Mouse (Mus musculus) splenic B cell, adult 2 months (primary cell): ENCODE data around the gene Lipe.

Source experiments
- DNase-seq: peaks from one replicate; pipeline ENCODE4 v3.0.0-alpha.2; 2011; ENCODE audit warnings: low read depth, low spot score
- H3K27me3 ChIP-seq: 2 replicates; pipeline ENCODE4 v1.6.1; 2012; ENCODE audit warnings: mild to moderate bottlenecking, low read length, moderate library complexity, mixed read lengths; ENCODE audit not compliant: control insufficient read depth, poor library complexity, insufficient read depth, severe bottlenecking
- H3K36me3 ChIP-seq: 2 replicates; pipeline ENCODE4 v1.6.1; 2012; ENCODE audit warnings: mild to moderate bottlenecking, low read length, moderate library complexity, mixed read lengths; ENCODE audit not compliant: control insufficient read depth, poor library complexity, insufficient read depth, severe bottlenecking

Lipe gene

DNA sequence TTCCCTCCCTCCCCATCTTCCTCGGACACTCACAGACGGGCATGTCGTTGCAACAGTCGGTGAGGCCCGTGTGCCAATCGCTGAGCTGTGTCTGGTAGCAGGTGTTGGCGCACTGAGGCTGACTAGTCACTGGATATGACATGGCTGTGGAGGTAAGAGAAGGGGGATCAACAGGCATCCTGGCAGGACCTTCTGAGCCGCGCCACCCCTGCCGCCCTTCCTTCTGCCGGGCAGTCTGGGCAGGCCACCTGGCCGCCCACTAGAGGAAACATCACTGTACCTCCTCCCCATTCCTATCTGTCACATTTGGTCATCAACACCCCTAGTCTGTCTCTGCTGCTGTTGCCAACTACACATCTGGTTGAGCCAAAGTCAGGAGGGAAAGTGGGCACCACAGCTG lies 30.2 kb downstream of the Lipe start:
- no peaks in the 10 kb centered on the region for H3K27me3 ChIP-seq
- no peak for DNase-seq
- H3K36me3 ChIP-seq, result no peaks in the 10 kb centered on the region

- Histone ChIP-seq H3K36me3 (no peaks in the 10 kb centered on the region), H3K27me3 (no peaks in the 10 kb centered on the region)
- DNase-seq, result peak; percentile 24
Observed at GRCm38 (mm10) chr7:25367632-25368293, 30.7 kb downstream of the Lipe start.

DNA sequence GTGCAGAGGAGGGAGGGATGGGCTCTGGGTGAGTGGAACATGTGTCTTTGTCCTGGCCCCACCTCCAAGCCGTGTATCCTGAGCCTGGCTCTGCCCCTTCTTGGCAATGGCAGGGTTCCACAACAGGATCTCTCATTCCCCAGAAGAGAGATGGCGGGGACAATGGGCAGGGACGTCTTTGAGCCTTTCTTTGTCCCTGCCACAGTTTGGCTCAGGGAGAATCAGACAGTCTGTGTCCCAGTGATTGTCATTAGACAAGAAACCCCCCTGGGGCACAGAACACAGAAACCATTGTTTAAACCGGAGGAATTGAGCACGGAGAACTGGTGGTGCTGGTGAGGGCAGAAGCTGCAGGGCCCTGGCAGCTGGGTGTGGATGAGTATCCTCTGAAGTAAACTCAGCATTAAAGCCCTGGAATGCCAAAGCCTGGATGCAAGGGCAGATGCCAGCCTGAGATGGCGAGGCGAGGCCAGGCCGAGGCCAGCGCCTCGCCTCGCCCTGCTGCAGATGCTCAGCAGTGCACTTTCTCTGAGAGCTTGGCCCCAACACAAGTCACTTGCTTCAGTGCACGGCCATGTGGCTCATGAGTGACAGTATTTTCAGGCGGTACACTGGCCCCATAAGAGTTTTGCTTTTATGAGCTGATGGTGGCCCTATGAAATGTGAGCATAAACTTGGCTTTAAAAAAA lies 32.4 kb downstream of the Lipe start:
- Histone ChIP-seq H3K36me3 (no peaks in the 10 kb centered on the region), H3K27me3 (no peaks in the 10 kb centered on the region)
- DNase-seq, result no peak

DNA sequence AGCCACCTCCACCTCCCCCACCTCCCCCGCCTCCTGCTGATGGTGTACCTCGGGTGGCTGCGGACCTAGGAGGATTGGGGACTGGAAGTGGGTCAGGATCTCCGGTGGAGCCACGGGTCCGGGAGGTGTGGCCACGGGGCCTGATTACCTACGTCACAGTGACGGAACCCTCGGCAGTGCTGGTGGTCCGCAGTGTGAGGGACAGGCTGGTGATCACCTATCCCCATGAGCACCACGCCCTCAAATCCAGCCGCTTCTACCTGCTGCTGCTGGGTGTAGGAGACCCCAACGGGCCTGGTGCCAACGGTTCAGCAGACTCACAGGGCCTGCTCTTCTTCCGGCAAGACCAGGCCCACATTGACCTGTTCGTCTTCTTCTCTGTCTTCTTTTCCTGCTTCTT lies 34.9 kb downstream of the Lipe start:
- Histone ChIP-seq H3K27me3 (no peaks in the 10 kb centered on the region), H3K36me3 (no peaks in the 10 kb centered on the region)
- no peak for DNase-seq

- Histone ChIP-seq H3K27me3 (no peaks in the 10 kb centered on the region), H3K36me3 (no peaks in the 10 kb centered on the region)
- DNase-seq, result no peak
Observed at GRCm38 (mm10) chr7:25363151-25363550, 35.4 kb downstream of the Lipe start.

- no peaks in the 10 kb centered on the region for H3K27me3 ChIP-seq
- no peaks in the 10 kb centered on the region for H3K36me3 ChIP-seq
- no peak for DNase-seq
Observed at GRCm38 (mm10) chr7:25358721-25359206, 39.7 kb downstream of the Lipe start.

DNA sequence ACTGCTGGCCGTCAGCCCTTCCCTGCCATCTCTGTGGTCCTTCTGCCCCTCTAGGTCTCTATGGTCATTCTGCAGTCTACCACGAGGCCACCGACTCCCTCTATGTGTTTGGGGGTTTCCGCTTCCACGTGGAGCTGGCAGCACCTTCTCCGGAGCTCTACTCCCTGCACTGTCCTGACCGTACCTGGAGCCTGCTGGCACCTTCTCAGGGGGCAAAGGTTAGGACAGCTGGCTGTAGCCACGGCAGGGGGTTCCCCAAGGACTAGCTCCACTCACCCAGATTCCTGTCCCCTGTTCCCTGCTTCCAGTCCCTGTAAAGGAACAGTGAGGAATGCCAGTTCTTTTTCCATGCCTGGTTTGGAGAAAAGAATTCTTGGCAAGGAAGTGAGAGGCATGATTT lies 49.6 kb downstream of the Lipe start:
- no peaks in the 10 kb centered on the region for H3K27me3 ChIP-seq
- no peaks in the 10 kb centered on the region for H3K36me3 ChIP-seq
- DNase-seq, result no peak

- H3K36me3 ChIP-seq, result no peaks in the 10 kb centered on the region
- no peaks in the 10 kb centered on the region for H3K27me3 ChIP-seq
- no peak for DNase-seq
Observed at GRCm38 (mm10) chr7:25341000-25341784, 57.3 kb downstream of the Lipe start.

DNA sequence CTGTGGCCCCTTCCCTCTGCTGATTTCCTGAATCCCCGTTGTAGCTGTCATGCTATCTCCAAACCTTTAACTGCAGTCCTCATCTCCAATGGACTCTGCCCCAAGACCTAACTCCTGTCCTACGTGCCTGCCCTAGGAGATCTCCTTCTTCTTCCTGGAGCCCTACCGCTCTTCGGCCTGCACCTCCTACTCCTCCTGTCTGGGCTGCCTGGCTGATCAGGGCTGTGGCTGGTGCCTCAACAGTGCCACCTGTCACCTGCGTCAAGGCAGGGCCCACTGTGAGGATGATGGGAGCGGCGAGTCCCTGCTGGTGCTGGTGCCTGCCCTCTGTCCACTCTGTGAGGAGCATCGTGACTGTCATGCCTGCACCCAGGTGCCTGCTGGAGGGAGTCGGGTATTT lies 59.2 kb downstream of the Lipe start:
- no peaks in the 10 kb centered on the region for H3K36me3 ChIP-seq
- H3K27me3 ChIP-seq, result no peaks in the 10 kb centered on the region
- DNase-seq, result no peak

DNA sequence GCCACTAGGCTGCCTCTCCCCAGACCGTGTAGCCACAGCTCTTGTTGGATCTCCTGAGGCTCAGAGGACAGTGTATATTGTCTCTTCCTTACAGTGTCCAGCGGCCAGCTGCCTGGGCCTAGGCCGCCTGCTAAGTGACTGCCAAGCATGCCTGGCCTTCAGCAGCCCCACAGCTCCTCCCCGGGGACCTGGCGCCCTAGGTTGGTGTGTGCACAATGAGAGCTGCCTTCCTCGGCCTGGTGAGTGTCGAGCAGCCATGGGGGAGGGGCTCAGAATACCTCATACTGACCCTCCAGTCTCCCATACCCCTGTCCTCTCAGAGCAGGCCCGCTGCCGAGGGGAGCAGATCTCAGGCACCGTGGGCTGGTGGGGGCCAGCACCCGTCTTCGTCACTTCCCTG lies 64.0 kb downstream of the Lipe start:
- H3K36me3 ChIP-seq, result no peaks in the 10 kb centered on the region
- H3K27me3 ChIP-seq, result no peaks in the 10 kb centered on the region
- DNase-seq, result no peak

DNA sequence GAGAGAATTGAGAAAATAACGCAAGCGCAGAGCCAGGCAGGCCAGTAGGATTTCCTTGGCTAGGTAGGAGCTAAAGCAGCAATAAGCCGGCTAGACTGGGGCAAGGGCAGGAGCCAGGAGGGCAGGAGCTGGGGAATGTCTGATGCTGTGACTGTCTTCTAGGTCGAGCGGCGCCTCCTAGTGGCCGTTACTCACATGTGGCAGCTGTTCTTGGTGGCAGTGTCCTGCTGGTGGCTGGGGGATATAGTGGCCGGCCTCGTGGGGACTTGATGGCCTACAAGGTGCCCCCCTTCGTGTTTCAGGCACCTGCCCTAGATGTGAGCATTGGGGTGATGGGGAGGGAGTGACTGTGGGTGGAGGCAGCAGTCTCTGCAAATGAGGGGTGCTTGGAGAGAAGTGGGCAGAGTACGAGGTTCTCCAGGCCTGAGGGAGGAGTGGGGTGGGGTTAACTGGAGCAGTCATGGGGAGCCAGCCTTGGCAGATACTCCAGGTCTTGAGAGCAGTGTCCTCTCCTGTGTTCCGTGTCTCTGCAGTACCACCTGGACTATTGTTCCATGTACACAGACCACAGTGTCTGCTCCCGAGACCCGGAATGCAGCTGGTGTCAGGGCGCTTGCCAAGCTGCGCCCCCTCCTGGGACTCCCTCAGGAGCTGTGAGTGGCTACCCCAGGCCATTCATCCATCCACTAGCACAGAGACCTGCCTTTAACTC lies 64.8 kb downstream of the Lipe start:
- no peaks in the 10 kb centered on the region for H3K36me3 ChIP-seq
- peak; percentile 88 for DNase-seq
- H3K27me3 ChIP-seq, result no peaks in the 10 kb centered on the region
